Mouse (Mus musculus) kidney, adult 8-10 months (tissue): Measurements from ENCODE around the gene B3gnt3.
A peak's percentile ranks its signal among the peaks of the same experiment; 100 is the strongest.

Experiments
- DNase-seq, 2 experiments: peaks; one replicate each; pipeline ENCODE4 v3.0.0; 2022

The B3gnt3 gene

DNA sequence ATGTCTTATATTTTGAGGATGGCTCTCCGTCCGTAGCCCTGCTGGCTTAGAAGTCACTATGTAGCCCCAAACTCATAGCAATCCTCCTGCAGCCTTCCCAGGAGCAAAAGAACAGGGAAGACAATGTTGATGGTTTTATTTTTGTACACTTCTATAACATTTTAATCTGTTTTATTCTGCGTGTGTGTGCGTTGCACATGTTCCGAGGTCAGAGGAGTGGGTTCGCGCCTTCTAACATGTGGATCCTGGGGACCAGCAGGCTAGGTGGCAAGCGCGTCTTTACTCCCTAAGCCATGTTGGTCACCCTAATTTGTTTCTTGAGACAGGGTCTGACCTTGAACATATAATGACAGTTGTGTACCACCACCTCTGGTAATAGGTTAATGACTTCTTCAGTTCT lies 24.8 kb downstream of the B3gnt3 start:
- DNase-seq, result no peak

DNA sequence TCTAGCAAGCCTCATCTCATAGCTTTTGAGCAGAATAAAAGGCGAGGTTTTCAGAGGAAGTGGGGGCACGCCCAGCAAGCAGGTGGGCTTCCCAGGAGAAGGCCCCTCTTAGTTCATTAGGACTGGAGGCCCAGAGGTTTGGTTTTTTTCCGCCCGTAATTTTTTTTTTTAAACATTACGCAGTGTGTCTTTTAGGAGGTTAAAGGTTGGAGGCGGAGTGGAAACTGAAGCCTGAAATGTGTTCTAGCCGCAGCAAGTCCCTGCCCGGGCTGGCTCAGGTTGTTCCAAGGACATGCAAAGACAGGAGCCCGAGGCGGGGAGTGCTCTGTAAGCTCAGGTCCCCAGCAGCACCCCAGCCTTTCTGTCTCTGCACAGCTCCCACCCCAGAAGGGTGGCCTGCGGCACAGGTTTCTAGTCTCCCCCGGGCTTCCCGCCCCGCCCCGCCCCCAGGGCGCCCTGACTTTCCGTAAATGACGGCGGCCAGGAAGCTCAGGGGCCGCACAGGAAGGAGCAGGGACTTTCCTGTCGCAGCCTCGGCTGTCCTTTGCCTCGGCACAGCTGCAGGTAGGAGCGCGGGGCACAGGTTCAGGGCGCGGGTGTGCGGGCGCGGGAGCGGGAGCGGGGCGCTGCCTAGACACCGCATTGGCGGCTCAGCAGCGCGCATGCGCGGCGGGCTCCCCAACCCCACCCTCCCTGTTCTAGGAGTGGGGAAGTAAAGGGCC lies 25.4 kb downstream of the B3gnt3 start, which contains the start of gene Jak3:
Gene Jak3 (plus strand): TSS at position 277 of the 722 bp plus-strand sequence.
- DNase-seq, result peak; percentile 52 to 54

- DNase-seq, result no peak
Observed at GRCm38 (mm10) chr8:71675456-71676019, 26.1 kb downstream of the B3gnt3 start.

DNA sequence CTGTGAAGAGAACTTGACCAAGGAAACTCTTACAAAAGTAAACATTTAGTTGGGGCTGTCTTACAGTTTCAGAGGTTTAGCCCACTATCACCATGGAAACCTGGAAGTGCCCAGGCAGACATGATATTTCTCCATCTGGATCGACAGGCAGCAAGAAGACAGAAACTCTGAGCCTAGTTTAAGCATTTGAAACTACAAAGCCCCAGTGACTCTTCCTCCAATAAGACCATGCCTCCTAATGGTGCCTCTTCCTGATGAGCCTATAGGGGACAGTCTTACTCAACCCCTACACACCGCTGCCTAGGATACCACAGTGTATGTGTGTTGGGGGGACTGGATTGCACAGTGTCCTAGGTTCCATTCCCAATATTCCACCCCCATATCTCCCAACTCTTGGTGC lies 27.5 kb downstream of the B3gnt3 start:
- no peak for DNase-seq

DNA sequence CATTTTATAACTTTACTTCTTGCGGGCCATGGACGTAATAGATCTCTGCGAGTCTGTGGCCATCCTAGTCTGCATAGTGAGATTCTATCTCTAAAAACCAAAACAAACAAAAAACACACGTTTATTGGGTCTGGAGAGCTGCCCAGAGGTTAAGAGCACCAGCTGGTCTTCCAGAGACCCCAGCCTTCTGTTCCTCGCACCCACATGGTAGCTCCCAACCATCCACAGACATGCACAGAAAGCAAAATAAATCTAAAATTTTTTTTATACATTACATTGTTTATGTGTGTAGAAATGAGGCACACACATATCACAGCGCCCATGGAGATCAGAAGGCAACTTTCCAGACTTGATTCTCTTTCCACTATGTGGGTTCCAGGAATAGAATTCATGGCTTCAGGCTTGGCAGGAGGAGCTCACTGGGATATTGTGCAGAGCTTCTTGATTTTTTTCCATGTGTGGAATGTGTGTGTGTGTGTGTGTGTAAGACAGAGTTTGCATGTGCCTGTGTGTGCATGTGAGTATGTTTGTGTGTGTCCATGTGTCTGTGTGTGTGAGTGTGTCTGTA lies 29.3 kb downstream of the B3gnt3 start:
- DNase-seq, result no peak

GRCm38 (mm10) chr8:71671549-71671965 lies 30.0 kb downstream of the B3gnt3 start, which contains the start of gene Unc13a:
TSS of gene Unc13a (minus strand) at chr8:71671757.
- DNase-seq, result peak; percentile 79 to 88

GRCm38 (mm10) chr8:71670621-71671548 lies 30.7 kb downstream of the B3gnt3 start:
- DNase-seq, result peak in 1 of 2 experiments; percentile 36

GRCm38 (mm10) chr8:71670198-71670597 lies 31.4 kb downstream of the B3gnt3 start:
- DNase-seq, result no peak

- no peak for DNase-seq
Observed at GRCm38 (mm10) chr8:71668220-71668975, 33.2 kb downstream of the B3gnt3 start.

- no peak for DNase-seq
Observed at GRCm38 (mm10) chr8:71667256-71667655, 34.3 kb downstream of the B3gnt3 start.

DNA sequence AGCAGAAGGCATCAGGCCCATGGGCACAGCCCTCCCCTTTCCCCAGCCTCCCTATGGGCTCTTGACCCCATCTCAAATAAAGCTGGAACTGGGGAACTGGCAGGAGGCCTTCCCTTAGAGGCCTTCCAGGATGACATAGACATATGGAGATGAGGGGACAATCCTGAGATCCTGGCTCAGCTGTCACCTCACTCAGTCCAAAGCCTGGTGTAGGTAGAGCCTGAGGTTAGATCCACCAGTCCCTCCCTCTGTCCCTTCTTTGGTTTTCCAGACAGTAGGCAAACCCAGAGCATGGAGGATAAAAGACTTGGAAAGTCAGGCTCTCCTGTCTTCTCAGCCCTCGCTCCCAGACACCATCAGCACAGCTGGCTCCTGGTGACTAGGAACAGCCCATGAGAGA lies 34.7 kb downstream of the B3gnt3 start:
- DNase-seq, result no peak

DNA sequence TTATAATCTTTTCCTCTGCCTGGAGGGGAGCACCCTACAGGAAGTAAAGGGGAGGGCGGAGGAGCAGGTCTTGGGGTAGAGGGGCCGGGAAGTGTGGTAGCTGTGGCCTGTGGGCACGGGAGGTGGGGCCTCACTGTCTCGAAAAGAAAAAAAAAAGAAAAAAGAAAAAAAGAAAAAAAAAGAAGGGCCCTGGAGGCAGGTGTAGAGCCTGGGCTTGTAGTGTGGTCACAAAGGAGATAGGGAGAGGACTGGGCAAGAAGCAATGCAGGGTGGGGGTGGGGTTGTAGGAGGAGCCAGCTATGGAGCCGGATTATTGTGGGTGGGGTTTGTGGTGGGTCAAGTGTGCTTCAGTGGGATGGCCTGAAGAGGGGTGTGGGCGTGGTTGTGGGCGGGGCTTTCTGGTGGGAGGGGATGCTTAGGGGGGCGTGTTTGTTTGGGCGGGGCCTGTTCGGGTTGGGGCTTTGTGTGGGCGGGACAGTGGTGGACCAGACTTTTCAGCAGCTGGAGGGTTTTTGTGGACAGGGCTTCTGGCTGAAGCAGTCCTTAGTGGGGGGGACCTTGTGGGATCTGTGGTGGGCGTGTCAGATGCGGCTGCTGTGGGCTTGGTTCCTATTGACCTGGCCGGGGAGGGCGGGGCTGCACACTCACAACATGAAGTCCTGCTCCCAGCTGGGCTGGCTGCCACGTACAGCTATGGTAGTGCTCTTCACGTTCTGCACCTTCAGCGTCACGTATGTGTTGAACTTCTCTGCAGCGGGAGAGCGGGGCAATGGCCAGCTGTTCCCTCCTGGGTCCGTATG lies 36.1 kb downstream of the B3gnt3 start:
- DNase-seq, result peak in 1 of 2 experiments; percentile 57

- peak; percentile 63 to 84 for DNase-seq
Observed at GRCm38 (mm10) chr8:71660325-71661120, 41.1 kb downstream of the B3gnt3 start.

- no peak for DNase-seq
Observed at GRCm38 (mm10) chr8:71659751-71660150, 41.8 kb downstream of the B3gnt3 start.

- DNase-seq, result peak in 1 of 2 experiments; percentile 34
Observed at GRCm38 (mm10) chr8:71658515-71659049, 43.0 kb downstream of the B3gnt3 start.

GRCm38 (mm10) chr8:71657816-71658215 lies 43.8 kb downstream of the B3gnt3 start:
- DNase-seq, result no peak

DNA sequence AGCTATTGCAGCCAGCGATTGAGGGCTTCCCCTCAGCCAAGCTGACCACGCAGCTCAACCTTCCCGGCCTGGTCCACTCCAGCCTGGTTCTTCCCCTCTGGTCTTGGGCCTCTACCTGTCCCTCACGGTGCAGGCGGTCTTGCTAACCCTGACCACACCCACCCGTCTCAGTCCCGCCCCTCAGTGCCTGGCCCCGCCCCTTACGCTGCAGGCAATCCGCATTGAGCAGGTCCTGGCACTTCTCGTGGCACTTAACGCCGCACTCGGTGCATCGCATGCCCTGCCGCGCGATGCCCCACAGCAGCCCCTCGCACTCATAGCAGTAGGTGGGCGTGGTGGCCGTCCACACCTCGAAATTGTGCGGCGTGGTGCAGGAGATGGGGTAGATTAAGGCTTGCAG lies 47.0 kb downstream of the B3gnt3 start:
- DNase-seq, result no peak

DNA sequence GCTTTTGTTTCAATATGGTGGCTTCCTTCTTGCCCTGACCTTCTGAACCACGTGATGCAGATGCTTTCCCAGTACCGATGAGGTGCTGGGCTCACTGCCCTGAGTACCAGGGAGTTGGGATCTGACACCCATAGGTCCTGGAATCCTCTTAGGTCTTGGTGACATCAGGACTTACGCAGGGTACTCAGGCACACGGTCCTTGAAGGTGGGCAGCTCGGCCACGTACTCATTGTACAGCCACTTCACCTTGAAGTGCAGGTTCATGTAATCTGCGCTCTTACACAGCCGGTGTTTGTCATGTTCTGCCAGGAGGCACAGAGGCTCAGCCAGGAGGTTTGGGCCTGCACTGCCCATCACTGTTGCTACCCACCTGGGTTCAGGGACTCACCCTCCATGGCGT lies 56.1 kb downstream of the B3gnt3 start:
- DNase-seq, result no peak
